Mouse (Mus musculus): ENCODE results near the gene Olfr911-ps1.

Olfr911-ps1 gene

GRCm38 (mm10) chr9:38521280-38521679 is at the start of gene Olfr911-ps1:
Gene Olfr911-ps1, plus strand, starts transcription at chr9:38521580.
- no peak for DNase-seq (ENCODE audit: low read depth, low spot score)

GRCm38 (mm10) chr9:38486785-38487184 is 34.6 kb upstream of the Olfr911-ps1 start, which contains the start of gene Olfr906:
Gene Olfr906, plus strand, starts transcription at chr9:38487085.
- no peak for DNase-seq (ENCODE audit: low read depth, low spot score)

GRCm38 (mm10) chr9:38495501-38495900 is 25.9 kb upstream of the Olfr911-ps1 start, which contains the start of gene Olfr907:
Gene Olfr907, plus strand, starts transcription at chr9:38495801.
- DNase-seq (ENCODE audit: low read depth, low spot score): no peak

- DNase-seq (ENCODE audit: low read depth, low spot score): no peak
Measured at GRCm38 (mm10) chr9:38512353-38512752, 9.0 kb upstream of the Olfr911-ps1 start.

- no peak for DNase-seq (ENCODE audit: low read depth, low spot score)
Measured at GRCm38 (mm10) chr9:38537549-38537948, 16.2 kb downstream of the Olfr911-ps1 start, which contains the start of gene Olfr910. Gene Olfr910, plus strand, starts transcription at chr9:38537849.
